Mouse (Mus musculus): ENCODE data around the gene Prl8a8. TPM values are rescaled to one million over a fixed set of nuclear protein-coding genes. Genes with fewer than 3 reads are reported as not detected.

The Prl8a8 gene
- total RNA-seq (2021): not detected
- polyA plus RNA-seq (2012; rRNA removed): not detected in 2 replicates
- long read RNA-seq: 0 reads

- no peaks in the 10 kb centered on the region for H3K36me3 ChIP-seq (ENCODE audit: control insufficient read depth, insufficient read depth, low read length)
- DNase-seq: no peak
- WGBS: 81% methylated on average over 4 of the region's 4 CpGs
- H3K4me1 ChIP-seq (ENCODE audit: control insufficient read depth, insufficient read depth, low read length): no peaks in the 10 kb centered on the region
- H3K27me3 ChIP-seq (ENCODE audit: control insufficient read depth, insufficient read depth, low read length): no peaks in the 10 kb centered on the region
- intact Hi-C loops (cut with DNase I): no loop called here
- no peak within 1 kb of the TSS for H3K9ac ChIP-seq (ENCODE audit: low read depth, low read length)
- TF ChIP-seq EP300 (IDR thresholded peaks at IDR 0.05; ENCODE audit: insufficient read depth, low read depth, low read length): no peak
- TF ChIP-seq POLR2A (IDR thresholded peaks at IDR 0.05; ENCODE audit: insufficient read depth, low read depth, low read length): no peak
- no peak for TF ChIP-seq CTCF (IDR thresholded peaks at IDR 0.05)
- no peaks in the 10 kb centered on the region for H3K79me2 ChIP-seq (replicated peaks; ENCODE audit: control insufficient read depth, insufficient read depth, low read length)
- no peak within 1 kb of the TSS for H3K4me3 ChIP-seq
- no peak within 1 kb of the TSS for H3K27ac ChIP-seq
These were observed at the start of gene Prl8a8 for GRCm38 (mm10) chr13:27513117-27513516. Gene Prl8a8 (minus strand): TSS chr13:27513217.

DNA sequence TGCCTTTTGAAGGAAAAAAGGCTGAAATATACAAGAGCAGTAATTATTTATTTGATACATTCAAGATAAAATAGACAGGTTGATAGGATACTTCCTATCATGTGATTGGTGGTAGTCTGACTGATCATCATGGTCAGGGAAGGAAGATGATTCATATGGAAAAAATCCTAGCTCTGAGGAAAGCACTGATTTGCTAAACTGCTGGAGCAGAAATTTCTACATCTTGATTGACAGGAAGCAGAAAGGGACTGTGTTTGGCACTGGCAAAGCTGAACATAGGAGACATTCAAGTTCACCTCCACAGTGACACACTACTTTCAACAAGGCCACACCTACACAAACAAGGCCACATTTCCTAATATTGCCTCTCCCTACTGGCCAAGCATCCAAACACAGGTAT lies 40.3 kb upstream of the Prl8a8 start:
- Histone ChIP-seq H3K4me1 (ENCODE audit: control insufficient read depth, insufficient read depth, low read length) (no peaks in the 10 kb centered on the region), H3K27me3 (ENCODE audit: control insufficient read depth, insufficient read depth, low read length) (no peaks in the 10 kb centered on the region), H3K27ac (no peak overlapping the region), H3K4me3 (no peak overlapping the region), H3K36me3 (ENCODE audit: control insufficient read depth, insufficient read depth, low read length) (no peaks in the 10 kb centered on the region), H3K9ac (ENCODE audit: low read depth, low read length) (no peak overlapping the region), H3K79me2 (replicated peaks; ENCODE audit: control insufficient read depth, insufficient read depth, low read length) (no peaks in the 10 kb centered on the region)
- DNase-seq: no peak
- intact Hi-C loops (cut with DNase I): no loop called here
- TF ChIP-seq POLR2A (IDR thresholded peaks at IDR 0.05; ENCODE audit: insufficient read depth, low read depth, low read length): no peak
- no peak for TF ChIP-seq EP300 (IDR thresholded peaks at IDR 0.05; ENCODE audit: insufficient read depth, low read depth, low read length)
- no peak for TF ChIP-seq CTCF (IDR thresholded peaks at IDR 0.05)

- Histone ChIP-seq H3K27ac (no peak overlapping the region), H3K27me3 (ENCODE audit: control insufficient read depth, insufficient read depth, low read length) (no peaks in the 10 kb centered on the region), H3K36me3 (ENCODE audit: control insufficient read depth, insufficient read depth, low read length) (no peaks in the 10 kb centered on the region), H3K4me1 (ENCODE audit: control insufficient read depth, insufficient read depth, low read length) (no peaks in the 10 kb centered on the region), H3K4me3 (no peak overlapping the region), H3K79me2 (replicated peaks; ENCODE audit: control insufficient read depth, insufficient read depth, low read length) (no peaks in the 10 kb centered on the region), H3K9ac (ENCODE audit: low read depth, low read length) (no peak overlapping the region)
- no peak for TF ChIP-seq POLR2A (IDR thresholded peaks at IDR 0.05; ENCODE audit: insufficient read depth, low read depth, low read length)
- no peak for TF ChIP-seq CTCF (IDR thresholded peaks at IDR 0.05)
- TF ChIP-seq EP300 (IDR thresholded peaks at IDR 0.05; ENCODE audit: insufficient read depth, low read depth, low read length): no peak
- intact Hi-C loops (cut with DNase I): no loop called here
- DNase-seq: no peak
- 71% methylated on average over 4 of the region's 4 CpGs for WGBS
These were observed 10.1 kb upstream of the Prl8a8 start for GRCm38 (mm10) chr13:27523156-27523555.

DNA sequence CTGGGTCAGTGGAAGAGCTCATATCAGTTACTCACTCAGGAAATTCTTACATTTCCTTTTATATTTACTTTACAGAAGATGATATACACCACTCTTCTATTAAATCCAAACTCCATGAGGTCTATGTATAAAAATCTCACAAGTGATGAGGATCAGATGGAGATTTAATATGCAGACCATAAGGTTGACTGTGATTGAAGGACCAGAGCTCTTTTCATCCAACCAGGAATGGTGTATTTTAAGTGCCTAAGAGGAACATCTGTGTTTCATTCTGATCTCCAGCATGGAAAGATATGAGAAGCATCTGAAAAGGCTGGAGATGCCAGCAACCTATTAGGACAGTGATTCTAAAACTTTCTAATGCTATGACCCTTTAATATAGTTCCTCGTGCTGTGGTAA lies 5.4 kb downstream of the Prl8a8 start:
- TF ChIP-seq POLR2A (IDR thresholded peaks at IDR 0.05; ENCODE audit: insufficient read depth, low read depth, low read length): no peak
- DNase-seq: no peak

More for the DNA sequence above, 5.4 kb downstream of the Prl8a8 start:
- Histone ChIP-seq H3K27me3 (ENCODE audit: control insufficient read depth, insufficient read depth, low read length) (no peaks in the 10 kb centered on the region), H3K79me2 (replicated peaks; ENCODE audit: control insufficient read depth, insufficient read depth, low read length) (no peaks in the 10 kb centered on the region), H3K36me3 (ENCODE audit: control insufficient read depth, insufficient read depth, low read length) (no peaks in the 10 kb centered on the region), H3K27ac (no peak overlapping the region), H3K9ac (ENCODE audit: low read depth, low read length) (no peak overlapping the region), H3K4me3 (no peak overlapping the region), H3K4me1 (ENCODE audit: control insufficient read depth, insufficient read depth, low read length) (no peaks in the 10 kb centered on the region)
- 74% methylated on average over 1 of the region's 1 CpGs for WGBS
- intact Hi-C loops (cut with DNase I): no loop called here

Other genes with a start within 250 kb of the Prl8a8 start
- gene Prl6a1, start 200.6 kb downstream of the Prl8a8 start, total RNA-seq (2021): not detected
- gene Prl6a1, start 200.6 kb downstream of the Prl8a8 start, polyA plus RNA-seq (2012; rRNA removed): not detected in 2 replicates
- gene Prl8a2, start 167.5 kb downstream of the Prl8a8 start, total RNA-seq (2021): not detected
- not detected in 2 replicates for gene Prl8a2, start 167.5 kb downstream of the Prl8a8 start, polyA plus RNA-seq (2012; rRNA removed)
- not detected for gene Prl2b1, start 122.4 kb downstream of the Prl8a8 start, total RNA-seq (2021)
- not detected in 2 replicates for gene Prl2b1, start 122.4 kb downstream of the Prl8a8 start, polyA plus RNA-seq (2012; rRNA removed)
- gene Prl8a6, start 74.5 kb downstream of the Prl8a8 start, total RNA-seq (2021): not detected
- gene Prl8a6, start 74.5 kb downstream of the Prl8a8 start, polyA plus RNA-seq (2012; rRNA removed): not detected in 2 replicates
- gene Prl8a9, start 51.4 kb upstream of the Prl8a8 start, total RNA-seq (2021): not detected
- not detected in 2 replicates for gene Prl8a9, start 51.4 kb upstream of the Prl8a8 start, polyA plus RNA-seq (2012; rRNA removed)
- gene Prl8a1, start 69.0 kb upstream of the Prl8a8 start, total RNA-seq (2021): not detected
- gene Prl8a1, start 69.0 kb upstream of the Prl8a8 start, polyA plus RNA-seq (2012; rRNA removed): not detected in 2 replicates
- not detected for gene Prl7b1, start 97.4 kb upstream of the Prl8a8 start, total RNA-seq (2021)
- gene Prl7b1, start 97.4 kb upstream of the Prl8a8 start, polyA plus RNA-seq (2012; rRNA removed): not detected in 2 replicates
- gene Prl7a1, start 129.3 kb upstream of the Prl8a8 start, total RNA-seq (2021): not detected
- gene Prl7a1, start 129.3 kb upstream of the Prl8a8 start, polyA plus RNA-seq (2012; rRNA removed): not detected in 2 replicates
- gene Prl7a2, start 154.8 kb upstream of the Prl8a8 start, total RNA-seq (2021): not detected
- gene Prl7a2, start 154.8 kb upstream of the Prl8a8 start, polyA plus RNA-seq (2012; rRNA removed): not detected in 2 replicates
- not detected for gene Prl7d1, start 203.5 kb upstream of the Prl8a8 start, total RNA-seq (2021)
- not detected in 2 replicates for gene Prl7d1, start 203.5 kb upstream of the Prl8a8 start, polyA plus RNA-seq (2012; rRNA removed)